Mouse (Mus musculus) kidney, adult 2 months (tissue): ENCODE measurements around the gene Igf2.

Experiments
- CTCF ChIP-seq: fragments of 200-500 bp; conservative IDR thresholded peaks from 2 replicates; pipeline ENCODE4 v1.5.1; 2011; ENCODE audit warnings: low read depth, mild to moderate bottlenecking, control low read depth, low read length, moderate library complexity, mixed read lengths; ENCODE audit not compliant: insufficient read depth, insufficient read length
- POLR2A ChIP-seq: fragments of 200-500 bp; IDR thresholded peaks from one replicate; pipeline ENCODE4 v1.6.1; 2011; ENCODE audit warnings: low read depth, low read length, control low read depth

DNA sequence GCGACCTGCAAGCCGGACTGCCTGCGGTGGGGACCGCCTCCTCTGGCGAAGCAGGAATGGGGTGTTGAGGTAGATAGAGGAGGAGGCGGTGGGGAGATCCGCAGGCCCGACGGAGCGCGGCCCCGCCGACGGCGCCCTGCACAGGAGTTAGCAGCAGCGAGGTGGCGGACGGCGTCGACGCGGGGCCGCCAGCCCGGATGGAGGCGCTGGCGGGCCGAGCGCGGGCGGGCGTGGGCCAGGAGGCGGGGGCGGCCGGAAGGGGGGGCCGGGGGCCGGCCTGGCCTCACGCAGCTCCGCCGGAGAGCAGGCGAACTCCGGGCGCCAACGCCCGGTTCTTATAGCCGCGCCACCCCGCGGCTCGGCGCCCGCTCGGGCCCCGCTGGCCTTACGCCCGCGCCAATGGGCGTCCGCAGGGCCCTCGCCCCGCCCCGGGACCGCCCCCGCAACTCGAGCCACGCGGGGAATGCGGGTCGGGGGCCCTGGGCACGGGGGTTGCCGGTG, 7.4 kb downstream of the Igf2 start:
- TF ChIP-seq POLR2A (no peak), CTCF (no peak)
